Mouse (Mus musculus) embryonic stem cell, embryonic (primary cell): ENCODE measurements at regions not wholly inside any gene's neighbourhood (a gene's known extent, or its start where the extent isn't known, plus 50 kb on each side); places are given as distances from the start of the nearest gene placed in this dataset.

ENCODE experiments used
- CTCF ChIA-PET, 4 experiments: fragments of 300-600 bp in 2 of 4; fragments of 350-600 bp in 2 of 4; sonication (Branson Sonifier 250); formaldehyde crosslinking; loops; one replicate each; lab custom pipeline; 2022; ENCODE audit warnings: inconsistent platforms in 2 of 4; lab: Charles Lee
- POLR2A ChIA-PET, 4 experiments: fragments of 300-600 bp in 2 of 4; fragments of 350-600 bp in 2 of 4; sonication (Branson Sonifier 250); formaldehyde crosslinking; loops; one replicate each; lab custom pipeline; 2022; ENCODE audit warnings: antibody characterized with exemption in 4 of 4, inconsistent platforms in 1 of 4; lab: Charles Lee

DNA sequence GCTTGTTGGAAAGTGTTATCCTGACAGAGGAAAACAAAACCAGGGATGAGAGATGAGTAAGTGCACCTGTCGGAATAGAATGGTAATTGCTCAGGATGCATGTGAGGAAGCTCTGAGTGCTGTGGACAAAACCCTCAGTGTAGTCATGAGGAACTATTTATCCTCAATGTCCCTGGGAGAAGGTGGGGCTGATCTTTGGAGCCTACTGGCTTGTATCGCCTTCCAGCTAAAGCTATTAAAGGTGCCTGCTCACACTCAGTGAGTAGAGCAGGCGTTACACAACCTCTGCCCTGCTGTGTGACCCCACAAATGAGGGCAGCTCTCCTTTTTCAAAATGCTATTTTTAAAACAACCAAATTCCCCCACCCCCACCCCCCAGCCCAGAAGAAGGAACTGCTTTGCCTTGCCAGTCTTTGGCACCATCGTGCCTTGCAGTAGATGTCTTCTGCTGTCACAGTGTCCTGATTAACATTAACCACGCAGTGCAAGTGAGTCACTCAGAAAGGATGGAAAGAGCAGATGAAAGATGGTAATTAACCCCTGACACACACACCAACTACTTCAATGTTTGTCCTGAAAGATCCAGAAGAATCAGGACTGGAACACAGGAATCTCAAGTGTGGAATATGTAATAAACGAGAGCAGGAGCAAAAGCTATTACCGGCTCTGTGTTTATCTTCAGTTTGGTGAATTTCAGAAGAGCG lies 440.8 kb upstream of the Tnp1 start:
- POLR2A ChIA-PET = no interaction called here
- CTCF ChIA-PET = interaction anchor here in 1 of 4 experiments (0.7 kb wide), 1 partner anchor 164 kb away, joined by 6 read pairs; no protein-coding TSS in a partner anchor

DNA sequence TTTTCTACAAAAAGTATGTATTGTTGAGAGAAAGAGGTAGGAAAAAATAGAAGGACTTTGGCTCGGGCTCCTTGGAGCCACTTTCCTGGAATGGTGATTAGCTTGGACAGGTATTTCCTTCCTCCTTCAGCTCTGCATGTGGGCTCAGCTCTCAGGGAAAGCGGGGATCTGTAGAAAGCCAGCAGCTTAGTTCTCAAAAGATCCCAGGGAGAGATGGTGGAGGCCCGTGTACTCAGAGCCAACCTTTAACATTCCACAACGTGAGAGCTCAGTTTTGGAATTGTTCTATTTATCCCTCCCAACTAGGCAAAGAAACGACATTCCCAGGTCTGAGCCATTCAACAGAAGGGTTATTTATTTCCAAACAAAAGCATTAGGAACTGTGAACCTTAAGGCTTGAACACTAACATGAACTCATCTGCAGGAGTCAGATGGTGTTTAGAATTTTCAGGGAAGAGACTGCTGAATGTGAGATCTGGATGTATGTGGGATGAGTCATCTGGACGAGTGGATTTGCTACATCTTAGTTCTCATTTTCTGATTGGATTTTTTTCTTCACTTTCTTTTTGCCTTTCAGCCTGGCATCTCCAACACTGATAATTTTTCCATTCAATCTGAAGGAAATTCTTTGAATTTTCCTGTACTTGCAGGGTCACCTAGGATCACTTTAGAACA lies 428.6 kb upstream of the Tnp1 start:
- CTCF ChIA-PET = no interaction called here
- POLR2A ChIA-PET = no interaction called here

DNA sequence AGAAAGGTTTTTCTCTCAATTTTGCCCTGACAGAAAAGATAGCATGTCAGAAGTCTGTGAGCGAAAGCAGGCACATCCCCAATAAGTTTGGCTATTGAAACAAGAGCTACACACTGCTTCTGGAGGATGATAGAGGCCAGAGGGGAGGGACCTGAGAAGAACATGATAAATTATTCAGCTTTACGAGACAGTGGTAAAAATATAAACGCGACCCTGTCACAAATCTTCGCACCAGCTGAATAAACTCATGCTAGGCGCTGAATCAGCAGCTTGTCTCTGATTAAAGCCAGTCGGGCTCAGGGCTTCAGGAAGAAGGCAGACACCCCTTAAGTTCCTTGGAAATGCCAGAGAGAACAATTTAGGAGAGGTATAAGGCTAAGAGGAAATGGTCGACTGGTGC lies 422.7 kb upstream of the Tnp1 start:
- CTCF ChIA-PET = no interaction called here
- POLR2A ChIA-PET = no interaction called here

DNA sequence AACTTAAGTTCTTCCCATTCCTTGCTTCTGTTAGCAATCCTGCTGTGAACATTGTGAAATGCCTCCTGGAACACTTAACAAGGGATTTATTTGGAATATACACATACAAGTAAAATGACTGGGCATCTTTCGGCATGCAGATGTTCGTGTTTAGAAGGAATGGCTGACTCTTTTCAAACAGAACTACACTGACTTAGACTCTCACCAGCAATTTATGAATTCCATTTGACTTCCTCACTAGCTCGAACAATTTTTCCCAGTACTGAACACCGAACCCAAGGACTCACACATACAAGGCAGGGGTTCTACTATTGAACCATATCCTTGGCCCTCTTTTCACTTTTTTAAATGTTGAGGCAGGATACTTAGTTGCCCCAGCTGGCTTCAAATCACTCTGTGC lies 412.4 kb upstream of the Tnp1 start:
- CTCF ChIA-PET = no interaction called here
- POLR2A ChIA-PET = no interaction called here

DNA sequence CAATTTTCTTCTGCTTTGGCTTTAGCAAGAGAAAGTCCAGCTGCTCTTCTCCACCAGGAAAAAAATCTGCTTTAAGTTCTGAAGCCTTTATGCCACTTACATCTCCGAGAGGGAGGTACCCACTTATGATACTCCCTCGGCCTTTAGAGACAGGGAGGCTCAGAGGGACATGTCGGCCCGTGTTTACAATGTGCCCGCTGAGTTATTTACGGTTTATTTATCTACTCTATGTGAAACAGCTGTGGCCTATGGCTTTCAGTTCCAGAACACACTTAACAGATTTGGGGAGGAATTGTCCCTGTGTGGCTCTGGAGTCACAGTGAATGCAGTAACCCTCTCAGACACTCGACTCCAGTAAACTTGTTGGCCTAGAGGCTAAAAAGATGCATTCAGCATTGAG lies 409.3 kb upstream of the Tnp1 start:
- ChIA-PET POLR2A (no interaction called here), CTCF (no interaction called here)

DNA sequence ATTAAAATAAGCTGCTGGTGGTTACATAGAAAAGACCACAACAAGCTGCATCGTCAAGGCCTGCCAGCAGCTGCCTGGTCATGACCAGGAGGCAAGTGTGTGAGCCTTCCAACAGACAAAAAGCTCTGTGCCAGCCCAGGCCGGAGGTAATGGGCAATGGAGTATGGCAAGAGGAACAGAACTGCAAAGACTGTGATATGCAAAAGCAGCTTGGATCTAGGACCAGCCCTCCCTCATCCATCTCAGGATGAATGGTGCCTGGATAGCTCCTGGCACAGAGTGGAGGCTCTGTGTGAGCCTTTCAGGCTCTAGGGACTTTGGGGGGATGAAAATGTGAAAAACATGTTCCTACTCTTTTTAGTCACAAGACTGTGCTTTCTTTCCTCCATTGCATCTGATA lies 402.5 kb upstream of the Tnp1 start:
- CTCF ChIA-PET = no interaction called here
- POLR2A ChIA-PET = interaction anchor here in 1 of 4 experiments (1.2 kb wide), 1 partner anchor 11 kb away, joined by 3 read pairs; no protein-coding TSS in a partner anchor

DNA sequence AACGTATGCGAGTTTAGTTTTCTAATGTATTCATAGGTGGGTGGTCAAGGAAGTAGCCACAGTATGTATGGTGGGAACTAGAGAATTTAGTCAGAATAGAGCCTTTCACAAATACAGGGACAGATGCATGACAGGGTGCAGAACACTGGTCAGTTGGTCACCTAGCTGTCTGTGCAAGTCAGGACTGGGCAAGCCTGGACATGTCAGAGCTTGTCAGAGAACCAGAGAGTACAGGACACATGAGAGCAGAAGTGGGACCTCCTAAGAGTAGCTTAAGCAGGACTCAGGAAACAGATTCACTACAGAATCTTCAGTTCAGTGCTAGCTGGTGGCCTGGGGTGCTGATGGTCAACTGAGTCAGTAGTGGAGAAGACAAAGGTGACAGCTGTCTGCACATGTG lies 395.7 kb upstream of the Tnp1 start:
- ChIA-PET POLR2A (no interaction called here), CTCF (no interaction called here)

DNA sequence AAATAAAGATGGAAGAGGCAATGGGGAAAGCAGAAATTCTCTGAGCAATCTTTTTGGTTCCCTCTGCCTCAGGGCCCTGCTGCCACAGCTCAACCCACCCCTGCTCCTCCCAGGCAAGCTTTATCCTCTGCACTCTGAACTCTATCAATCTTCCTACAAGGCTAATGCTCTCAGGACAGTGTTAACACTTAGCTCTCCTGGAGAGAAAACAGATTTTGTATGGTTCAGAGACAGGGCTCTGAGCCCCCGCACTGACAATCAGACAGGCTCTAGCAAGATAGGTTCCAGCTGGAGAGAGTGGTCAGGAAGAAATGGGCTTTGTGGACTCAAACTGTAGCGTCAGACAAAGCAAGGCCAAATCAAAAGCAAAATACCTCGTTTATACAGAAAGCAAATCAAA lies 383.5 kb upstream of the Tnp1 start:
- ChIA-PET POLR2A (interaction anchor here in 1 of 4 experiments (1.5 kb wide), 1 partner anchor 19 kb away, joined by 3 read pairs; no protein-coding TSS in a partner anchor), CTCF (interaction anchor here in 2 of 4 experiments (0.6 kb wide), 2 partner anchors 15 to 1093 kb away, joined by 4 to 7 read pairs; no protein-coding TSS in a partner anchor)

DNA sequence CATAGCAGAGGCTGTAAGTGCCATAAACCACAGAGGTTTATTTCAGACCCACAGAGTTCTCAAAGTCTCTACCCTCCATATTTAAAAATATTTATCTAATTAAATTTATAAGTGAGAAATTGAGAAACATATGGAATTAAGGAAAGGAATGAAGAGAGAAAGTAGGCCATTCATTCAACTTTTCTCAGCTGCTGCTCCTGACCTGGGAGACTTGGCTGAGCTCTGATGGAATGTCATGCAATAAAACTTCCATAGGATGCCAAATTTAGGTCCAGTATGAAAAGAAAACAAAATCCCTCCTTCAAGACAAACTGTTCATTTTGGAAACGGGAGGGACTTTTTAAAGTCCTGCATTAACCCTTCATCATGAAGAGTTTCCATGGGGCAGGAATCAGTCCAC lies 379.3 kb upstream of the Tnp1 start:
- ChIA-PET POLR2A (no interaction called here), CTCF (no interaction called here)

DNA sequence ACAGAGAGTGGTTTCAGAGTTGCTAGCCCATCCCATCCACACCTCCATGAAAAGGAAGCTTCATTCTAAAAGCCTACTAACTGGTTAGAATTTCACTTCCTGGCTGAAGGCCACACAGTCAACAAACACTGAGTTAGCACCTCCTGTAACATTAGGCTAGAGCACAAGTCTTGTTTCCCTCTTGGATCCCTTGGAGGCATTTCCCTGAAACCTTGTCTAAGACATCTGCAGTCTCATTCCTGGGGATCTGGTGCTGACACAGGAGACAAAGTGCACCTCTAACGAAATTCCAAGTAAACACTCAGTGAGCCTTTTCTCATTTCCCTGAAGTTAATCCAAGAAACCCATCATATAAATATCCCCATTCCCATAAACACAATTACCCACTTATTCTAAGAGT lies 378.8 kb upstream of the Tnp1 start:
- ChIA-PET POLR2A (no interaction called here), CTCF (no interaction called here)

DNA sequence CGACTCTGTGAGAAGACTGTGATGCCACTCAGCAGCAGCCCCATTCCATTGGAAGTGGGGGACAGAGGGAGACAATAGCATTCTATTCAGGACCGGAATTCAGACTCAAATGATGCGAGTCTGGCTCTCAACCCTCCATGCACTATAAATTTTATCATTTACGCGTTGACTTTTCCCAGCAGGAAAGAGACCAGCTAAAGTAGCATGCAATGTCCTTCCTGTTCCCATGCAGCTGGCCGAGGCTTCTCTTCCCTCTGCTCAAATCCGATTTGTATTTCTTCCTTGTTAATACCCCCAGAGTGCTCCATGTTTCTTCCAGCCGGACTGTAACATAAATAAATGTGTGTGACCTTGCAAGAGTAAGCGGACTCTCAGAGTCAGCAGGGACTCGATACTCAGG lies 376.4 kb upstream of the Tnp1 start:
- ChIA-PET POLR2A (no interaction called here), CTCF (no interaction called here)

DNA sequence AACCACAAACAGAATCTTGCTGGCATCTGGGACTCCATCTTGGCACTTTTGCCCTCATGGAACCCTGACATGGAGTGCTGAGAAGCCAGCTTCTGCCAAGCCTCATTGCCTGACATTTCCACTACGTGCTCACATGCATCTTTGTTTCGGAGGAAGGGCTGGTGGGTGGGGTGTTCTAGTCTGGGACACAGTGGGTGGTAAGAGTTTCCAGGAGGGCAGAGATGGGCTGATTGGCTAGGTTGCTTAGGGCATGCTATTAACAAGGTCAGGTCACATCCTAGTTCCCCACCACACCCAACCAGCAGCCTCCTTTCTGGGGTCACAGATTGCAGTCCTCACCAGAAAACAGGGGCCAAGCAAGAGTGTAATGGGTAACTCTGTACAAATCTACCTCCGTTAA lies 374.3 kb upstream of the Tnp1 start:
- CTCF ChIA-PET = no interaction called here
- POLR2A ChIA-PET = interaction anchor here in 1 of 4 experiments (0.5 kb wide), 1 partner anchor 314 kb away, joined by 3 read pairs; no protein-coding TSS in a partner anchor

DNA sequence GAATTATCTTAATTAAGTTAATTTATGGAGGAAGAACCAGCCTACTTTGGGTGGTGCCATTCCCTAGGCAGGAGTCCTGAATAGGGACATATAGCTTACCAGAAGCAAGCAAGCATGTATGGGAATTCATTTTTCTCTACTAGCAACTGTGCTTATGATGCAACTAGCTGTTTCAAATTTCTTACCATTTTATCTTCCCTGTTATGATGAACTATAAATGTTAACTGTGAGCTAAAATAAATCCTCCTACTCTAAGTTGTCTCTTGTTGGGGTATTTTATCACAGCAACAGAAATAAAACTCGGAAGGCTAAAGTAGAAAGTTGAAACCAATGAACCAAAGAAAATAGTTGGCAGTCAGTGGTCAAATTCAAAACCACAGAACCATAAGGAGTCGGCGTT lies 373.5 kb upstream of the Tnp1 start:
- CTCF ChIA-PET = no interaction called here
- POLR2A ChIA-PET = no interaction called here

DNA sequence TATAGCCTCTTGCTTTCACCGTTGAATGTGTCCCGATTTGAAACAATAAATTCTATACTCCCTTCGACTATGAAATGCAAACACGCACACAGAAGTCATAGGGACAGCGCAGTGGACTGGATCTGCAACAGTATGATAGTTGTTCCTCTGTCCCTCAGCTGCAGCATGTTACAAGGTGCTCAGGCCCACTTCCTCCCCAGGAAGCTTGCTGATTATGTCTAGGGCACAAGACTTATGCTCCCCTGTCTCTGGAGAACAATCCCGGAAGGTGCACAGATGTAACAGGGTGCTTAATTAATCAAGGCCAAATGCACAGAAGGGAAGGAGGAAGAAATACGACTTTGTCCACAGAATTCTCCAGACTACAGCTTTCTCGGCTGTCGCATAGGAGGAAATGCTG lies 365.9 kb upstream of the Tnp1 start:
- CTCF ChIA-PET = no interaction called here
- POLR2A ChIA-PET = interaction anchor here in 1 of 4 experiments (0.6 kb wide), 1 partner anchor 718 kb away, joined by 3 read pairs; no protein-coding TSS in a partner anchor

DNA sequence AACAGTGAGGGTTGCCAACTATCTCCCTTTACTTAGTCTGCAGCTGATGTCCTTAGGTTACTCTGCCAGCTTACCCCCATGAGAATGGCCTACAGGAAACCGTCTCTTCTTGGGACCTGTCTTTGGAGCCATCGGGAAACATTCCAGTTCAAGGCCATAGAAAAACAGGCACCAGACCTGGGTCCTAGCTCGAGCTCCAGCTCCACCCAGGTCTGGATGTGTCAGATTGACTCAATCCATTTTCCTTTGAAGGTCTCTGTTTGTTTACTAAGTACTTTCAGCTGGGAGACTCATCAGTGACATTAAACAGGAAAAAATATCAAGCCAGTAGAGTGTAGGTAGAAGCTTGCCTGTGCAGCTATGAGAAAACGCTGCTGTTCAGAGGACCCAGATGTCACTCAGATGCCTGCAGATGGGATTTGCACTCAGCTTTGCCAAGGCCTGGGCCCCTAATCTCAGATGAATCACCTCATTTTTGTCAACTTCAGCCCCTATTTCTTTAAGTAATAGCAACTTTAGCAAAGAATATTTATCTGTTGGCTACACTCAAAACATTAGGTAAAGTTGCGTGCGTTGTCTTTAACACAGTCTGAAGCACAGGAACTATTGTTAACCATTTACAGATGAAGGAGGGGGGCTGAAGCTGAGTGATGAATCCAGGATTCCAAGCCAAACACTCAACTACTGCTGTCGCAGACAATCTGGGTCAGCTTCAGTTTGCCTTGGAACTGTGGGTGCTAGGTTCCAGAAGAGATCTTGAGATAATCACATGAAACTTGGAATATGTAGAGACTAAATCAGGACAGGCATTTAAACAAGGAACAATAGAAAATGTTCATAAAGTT lies 359.0 kb upstream of the Tnp1 start:
- CTCF ChIA-PET = no interaction called here
- POLR2A ChIA-PET = no interaction called here

DNA sequence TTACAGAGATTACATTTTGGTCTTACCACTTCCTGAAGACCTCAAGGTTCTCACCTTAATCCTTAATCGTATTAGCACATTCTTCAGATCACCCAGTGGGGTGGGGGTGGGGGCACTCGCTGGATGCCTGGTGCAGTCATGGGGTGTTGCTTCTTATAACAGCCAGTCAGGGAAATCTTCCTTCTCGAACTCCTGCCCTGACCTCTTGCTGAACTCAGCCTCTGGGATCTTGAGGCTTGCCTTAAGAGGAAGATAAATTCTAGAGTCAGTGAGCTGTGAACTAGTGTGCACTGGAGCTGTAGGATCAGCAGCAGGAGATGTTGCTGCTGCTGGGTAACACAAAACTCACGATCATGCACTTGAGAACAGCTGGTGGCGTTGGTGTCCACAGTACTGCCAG lies 352.5 kb upstream of the Tnp1 start:
- CTCF ChIA-PET = no interaction called here

DNA sequence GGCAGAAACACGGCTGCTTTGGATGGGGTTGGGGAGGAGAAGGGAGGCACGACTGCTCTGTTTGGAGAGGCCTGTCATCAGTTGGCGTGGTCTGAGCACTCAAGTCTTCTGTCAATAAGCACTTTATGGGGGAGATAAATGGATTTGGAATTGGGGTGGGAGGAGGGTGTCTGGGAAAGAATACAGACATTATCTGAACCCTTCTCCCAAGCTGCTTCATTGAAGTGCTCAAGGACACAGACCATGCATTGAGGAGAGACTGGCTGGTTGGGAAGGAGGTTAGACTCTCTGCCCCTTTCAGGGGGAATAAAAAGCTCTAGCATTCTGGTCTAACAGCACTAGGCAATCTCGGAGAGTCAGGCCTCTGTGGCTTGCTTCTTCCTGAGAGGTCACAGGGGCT lies 350.1 kb upstream of the Tnp1 start:
- CTCF ChIA-PET = no interaction called here
- POLR2A ChIA-PET = no interaction called here

More for the DNA sequence above, 352.5 kb upstream of the Tnp1 start:
- POLR2A ChIA-PET = no interaction called here

DNA sequence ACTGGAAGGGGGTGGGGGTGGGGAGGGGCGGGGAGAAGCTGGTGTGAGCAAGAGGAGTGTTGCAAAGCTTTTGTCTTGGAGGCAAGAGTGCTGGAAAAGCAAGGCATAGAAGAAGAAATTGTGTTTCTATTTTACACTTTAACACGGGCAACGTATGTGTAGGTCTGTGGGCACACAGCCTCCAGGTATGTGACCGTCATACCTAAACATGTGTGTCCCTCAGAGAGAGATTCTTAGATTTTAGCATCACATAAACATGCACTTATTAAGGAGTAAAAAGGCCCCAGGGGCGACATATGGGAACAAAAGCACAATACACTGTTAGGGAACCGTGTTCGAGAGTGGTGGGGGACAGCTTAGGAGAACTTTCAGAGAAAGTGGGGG lies 348.6 kb upstream of the Tnp1 start:
- ChIA-PET POLR2A (no interaction called here), CTCF (no interaction called here)

DNA sequence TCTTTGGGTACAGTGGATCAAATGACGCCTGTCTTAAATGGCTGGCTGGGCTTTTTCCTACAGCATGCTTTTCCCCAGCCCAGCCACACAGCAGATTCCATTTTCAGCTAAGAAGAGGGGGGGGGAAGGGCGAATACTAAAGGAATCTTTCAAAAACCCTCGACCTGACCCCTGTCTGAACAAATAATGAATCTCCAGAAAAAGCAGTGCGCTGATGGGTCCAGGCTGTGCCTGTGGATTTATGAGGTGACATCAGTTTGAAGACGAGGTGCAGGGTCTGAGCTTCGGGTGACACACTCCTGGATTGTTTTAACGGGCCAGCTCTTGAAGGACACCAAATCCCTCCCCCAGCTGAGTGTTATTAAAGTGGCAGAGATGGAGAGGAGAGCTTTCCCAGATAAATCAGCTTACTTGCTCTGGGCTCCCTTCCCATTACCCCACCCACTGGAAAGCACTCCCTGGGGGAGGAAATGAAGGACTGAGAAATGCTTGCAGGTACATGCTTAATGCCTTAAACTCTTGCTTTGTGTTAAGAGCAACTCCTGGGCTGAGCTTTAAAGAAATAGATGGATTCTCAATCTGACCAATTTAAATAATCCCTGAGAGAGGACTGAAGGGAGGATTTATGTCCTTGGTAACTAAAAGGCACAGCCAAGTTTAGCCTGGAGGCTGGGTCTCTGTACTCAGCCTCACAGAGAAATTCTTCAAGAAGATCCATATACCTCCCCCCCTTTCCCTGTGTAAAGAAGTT lies 348.0 kb upstream of the Tnp1 start:
- POLR2A ChIA-PET = interaction anchor here in 2 of 4 experiments (0.5 to 0.8 kb wide), 3 partner anchors 28 to 494 kb away, joined by 3 to 4 read pairs (median 3); no protein-coding TSS in a partner anchor
- CTCF ChIA-PET = interaction anchor here in 1 of 4 experiments (0.6 kb wide), 1 partner anchor 463 kb away, joined by 4 read pairs; no protein-coding TSS in a partner anchor
